Comparison of ENCODE assay signal across 12 mouse cellular contexts in the genomic region with DNA sequence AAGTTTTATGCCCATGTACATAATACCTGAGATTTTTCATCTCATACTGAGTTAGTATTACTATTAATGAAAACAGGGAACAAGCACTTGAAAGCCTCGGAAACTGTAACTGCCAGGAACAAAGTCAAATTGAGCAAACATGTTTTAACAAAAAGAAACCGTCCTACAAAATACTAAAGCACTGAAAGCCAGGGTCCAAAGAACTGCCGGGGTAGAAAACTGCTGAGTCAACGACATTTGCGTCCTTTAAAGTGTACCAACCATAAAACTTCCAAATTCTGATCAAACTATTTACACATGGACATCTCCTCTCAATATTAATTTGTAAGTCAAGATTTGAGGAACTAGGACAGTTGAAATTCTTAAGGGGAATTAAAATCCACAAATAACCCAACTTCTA. TPM values are rescaled to one million over a fixed set of nuclear protein-coding genes. Genes with fewer than 3 reads are reported as not detected.
DNase-seq lines count a peak whose midpoint lies in the region; ATAC-seq and TF ChIP-seq lines count a peak whose summit lies in the region.
"Had no signal": no experiment of that assay in that cellular context is flagged by ENCODE, and none has a peak within 500 bp of the region (broad histone marks: within the 10 kb centered on the region; RNA-seq: fewer than 3 reads in every experiment).

No protein-coding gene starts in this region.

- in situ Hi-C loops in ES-E14 (cut with MboI; ENCODE audit: low sequenced_read_pairs in 2 of 2, unreplicated experiment in 2 of 2), result loop anchor here in 1 of 2 experiments (10.0 kb wide), 1 partner anchor 142 kb away; no protein-coding TSS in a partner anchor

- no peak for TF ChIP-seq EP300 in liver, embryonic 14.5 days (IDR thresholded peaks at IDR 0.05; ENCODE audit: low read depth)

- H3K4me2 ChIP-seq in embryonic facial prominence, embryonic 13.5 days, result peak overlapping the region; percentile 97
- peak overlapping the region; percentile 82 for H3K4me2 ChIP-seq in liver, embryonic 14.5 days (ENCODE audit: low read depth)

- peaks cover 11% of the 10 kb centered on the region for H3K27me3 ChIP-seq in embryonic facial prominence, embryonic 13.5 days
- peaks cover 25% of the 10 kb centered on the region for H3K27me3 ChIP-seq in embryonic facial prominence, embryonic 10.5 days (replicated peaks; ENCODE audit: low read depth, poor library complexity, severe bottlenecking)
- no peaks in the 10 kb centered on the region for H3K27me3 ChIP-seq in liver, embryonic 14.5 days (ENCODE audit: control insufficient read depth, insufficient read depth, low read length)

- 52% methylated on average over 5 of the region's 5 CpGs for WGBS in embryonic facial prominence, embryonic 13.5 days
- WGBS in embryonic facial prominence, embryonic 10.5 days, result 79% methylated on average over 5 of the region's 5 CpGs
- 40% methylated on average over 5 of the region's 5 CpGs for WGBS in liver, embryonic 14.5 days (ENCODE audit: insufficient replicate concordance)

- ATAC-seq in embryonic facial prominence, embryonic 13.5 days (ENCODE audit: insufficient number of reproducible peaks, insufficient read depth, low FRiP score, low TSS enrichment, low read depth), result no peak
- no peak for ATAC-seq in liver, embryonic 14.5 days (ENCODE audit: insufficient read depth)

- no peak overlapping the region for H3K27ac ChIP-seq in embryonic facial prominence, embryonic 13.5 days
- no peak overlapping the region for H3K27ac ChIP-seq in embryonic facial prominence, embryonic 10.5 days (replicated peaks)
- H3K27ac ChIP-seq in layer of hippocampus, adult 2 months, result no peak overlapping the region
- H3K27ac ChIP-seq in ES-E14 (ENCODE audit: insufficient read depth, low read depth, low read length, poor library complexity, severe bottlenecking), result no peak overlapping the region
- no peak overlapping the region for H3K27ac ChIP-seq in liver, embryonic 14.5 days
- H3K27ac ChIP-seq: hindbrain, embryonic 10.5 days; limb, embryonic 12.5 days had no signal

- H3K4me3 ChIP-seq in embryonic facial prominence, embryonic 13.5 days, result peak overlapping the region; percentile 79
- no peak overlapping the region for H3K4me3 ChIP-seq in embryonic facial prominence, embryonic 10.5 days
- peak overlapping the region; percentile 8 for H3K4me3 ChIP-seq in layer of hippocampus, adult 2 months
- no peak overlapping the region for H3K4me3 ChIP-seq in ES-E14 (ENCODE audit: insufficient read depth in 1 of 2, low read depth in 1 of 2, low read length in 2 of 2, poor library complexity in 1 of 2, severe bottlenecking in 1 of 2)
- H3K4me3 ChIP-seq in liver, embryonic 14.5 days (ENCODE audit: insufficient read depth in 1 of 2, low read depth in 2 of 2, low read length in 2 of 2), result no peak overlapping the region

- no peak overlapping the region for H3K9ac ChIP-seq in embryonic facial prominence, embryonic 13.5 days
- H3K9ac ChIP-seq in ES-E14 (ENCODE audit: insufficient read depth, low read depth, low read length, poor library complexity, severe bottlenecking), result no peak overlapping the region
- no peak overlapping the region for H3K9ac ChIP-seq in liver, embryonic 14.5 days (replicated peaks)
- H3K9ac ChIP-seq: limb, embryonic 12.5 days had no signal

- TF ChIP-seq CTCF in layer of hippocampus, adult 2 months (conservative IDR thresholded peaks at IDR 0.05), result no peak
- no peak for TF ChIP-seq CTCF in liver, embryonic 14.5 days (IDR thresholded peaks at IDR 0.05; ENCODE audit: low read depth)

- 0 out of 2 replicates have a peak, but pooled peaks cover 3% of the 10 kb centered on the region for H3K4me1 ChIP-seq in embryonic facial prominence, embryonic 13.5 days
- H3K4me1 ChIP-seq in embryonic facial prominence, embryonic 10.5 days, result peaks cover 12% of the 10 kb centered on the region
- no peaks in the 10 kb centered on the region for H3K4me1 ChIP-seq in ES-E14 (ENCODE audit: control insufficient read depth in 2 of 2, insufficient read depth in 2 of 2, low read length in 2 of 2, poor library complexity in 1 of 2)
- H3K4me1 ChIP-seq in liver, embryonic 14.5 days (replicated peaks; ENCODE audit: control insufficient read depth in 2 of 2, insufficient read depth in 2 of 2, low read length in 1 of 2), result peaks cover 0 to 9% of the 10 kb centered on the region in 2 experiments; a peak in 3 of 4 replicates
- H3K4me1 ChIP-seq: limb, embryonic 12.5 days had no signal

- no peaks in the 10 kb centered on the region for H3K36me3 ChIP-seq in embryonic facial prominence, embryonic 13.5 days
- H3K36me3 ChIP-seq in embryonic facial prominence, embryonic 10.5 days (replicated peaks), result no peaks in the 10 kb centered on the region
- no peaks in the 10 kb centered on the region for H3K36me3 ChIP-seq in ES-E14 (ENCODE audit: control insufficient read depth, insufficient read depth, low read length, poor library complexity, severe bottlenecking)
- H3K36me3 ChIP-seq in liver, embryonic 14.5 days (replicated peaks; ENCODE audit: control insufficient read depth, insufficient read depth, low read depth), result no peaks in the 10 kb centered on the region
- H3K36me3 ChIP-seq: hindbrain, embryonic 10.5 days; limb, embryonic 12.5 days had no signal

- H3K9me3 ChIP-seq in embryonic facial prominence, embryonic 13.5 days, result no peaks in the 10 kb centered on the region
- H3K9me3 ChIP-seq in embryonic facial prominence, embryonic 10.5 days, result no peaks in the 10 kb centered on the region
- H3K9me3 ChIP-seq in ES-E14 (ENCODE audit: control insufficient read depth, insufficient read depth, low read depth, low read length), result no peaks in the 10 kb centered on the region
- H3K9me3 ChIP-seq in liver, embryonic 14.5 days (ENCODE audit: control insufficient read depth, low read length), result no peaks in the 10 kb centered on the region
- H3K9me3 ChIP-seq: hindbrain, embryonic 10.5 days; limb, embryonic 12.5 days had no signal

- no peak for DNase-seq in embryonic facial prominence, embryonic 10.5 days (ENCODE audit: low spot score)
- DNase-seq in layer of hippocampus, adult 2 months (ENCODE audit: low spot score in 2 of 2), result no peak
- DNase-seq in layer of hippocampus, adult 11-12 months (ENCODE audit: low spot score), result no peak
- no peak for DNase-seq in ES-E14 (ENCODE audit: low read depth, low spot score)
- no peak for DNase-seq in liver, embryonic 14.5 days (ENCODE audit: low read depth in 3 of 3, low spot score in 3 of 3)
- no peak for DNase-seq in thymus, postnatal 25 days
- no peak for DNase-seq in embryo, embryonic 9.5 days (ENCODE audit: extremely low spot score)
- DNase-seq: cerebellum, postnatal 14 days; midbrain, embryonic 14.5 days had no signal

TF ChIP-seq in ES-E14, 5 proteins besides CTCF, POLR2A, EP300 and RAD21:
- TF ChIP-seq CHD2 (IDR thresholded peaks at IDR 0.05; ENCODE audit: low read depth, low read length), result no peak
- no peak for TF ChIP-seq HCFC1 (IDR thresholded peaks at IDR 0.05; ENCODE audit: borderline replicate concordance, insufficient read depth, low read length)
- TF ChIP-seq MAFK (IDR thresholded peaks at IDR 0.05; ENCODE audit: insufficient read depth, low read depth, low read length), result peak; percentile 86

RNA-seq across cellular contexts. Expression of gene Ahr, which starts 1.7 kb away (rescaled TPM):
- polyA plus RNA-seq in embryonic facial prominence, embryonic 13.5 days (2015; fragmentation: Nextera tagmentation; extraction: Ambion mirVana), result 12.1 and 16.3 TPM in 2 replicates
- polyA plus RNA-seq in embryonic facial prominence, embryonic 10.5 days (2016; fragmentation: Nextera tagmentation; extraction: Ambion mirVana), result 1.6 and 1.8 TPM in 2 replicates
- 1 to 10 TPM; 6.8 to 7.6 TPM for total RNA-seq in layer of hippocampus, adult 2 months (2021)
- 5.1 and 5.8 TPM in 2 replicates for total RNA-seq in ES-E14 (2012; rRNA removed)
- polyA plus RNA-seq in liver, embryonic 14.5 days (2012; rRNA removed), result 1.3 and 1.5 TPM in 2 replicates
- polyA plus RNA-seq in liver, embryonic 14.5 days (2014; fragmentation: Nextera tagmentation; extraction: Ambion mirVana), result 2.3 and 2.4 TPM in 2 replicates

Comparison
In these comparisons a context has a peak if more than half of its experiments do, and no peak if none do; other contexts are left out.
1. H3K4me3 ChIP-seq: peak in embryonic facial prominence, embryonic 13.5 days (single experiment) and layer of hippocampus, adult 2 months (single experiment); none in embryonic facial prominence, embryonic 10.5 days (single experiment), ES-E14 (0 of 2) and liver, embryonic 14.5 days (0 of 2).